Mouse (Mus musculus) mesoderm, embryonic 11.5 days (tissue): ENCODE results near the gene Msi2.

ENCODE experiments used
- DNase-seq: peaks from one replicate; pipeline ENCODE4 v3.0.0-alpha.2; 2012; ENCODE audit warnings: low read depth, low spot score

Msi2 gene

GRCm38 (mm10) chr11:88367501-88367900 lies 350.8 kb downstream of the Msi2 start:
- no peak for DNase-seq

GRCm38 (mm10) chr11:88365914-88366540 lies 352.3 kb downstream of the Msi2 start:
- no peak for DNase-seq

DNA sequence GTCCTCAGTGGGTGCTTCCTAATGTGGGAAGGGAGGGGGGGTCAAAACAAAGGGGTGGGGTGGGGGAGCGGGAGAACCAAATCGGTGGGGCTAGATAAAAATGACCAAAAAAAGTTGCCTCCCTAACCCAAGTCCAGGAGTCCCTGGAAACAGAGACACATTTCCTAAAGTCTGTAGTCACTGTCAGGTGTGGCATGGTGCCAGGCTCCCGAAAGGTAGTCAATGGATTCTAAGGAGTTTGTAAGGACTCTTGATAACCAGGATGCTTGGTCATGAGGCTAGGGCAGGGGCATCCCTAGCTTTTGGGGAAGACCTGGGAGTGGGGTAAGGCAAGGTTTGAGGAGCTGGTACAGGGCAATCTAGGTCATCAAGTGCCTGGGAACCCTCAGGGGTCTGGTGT lies 354.1 kb downstream of the Msi2 start:
- no peak for DNase-seq

DNA sequence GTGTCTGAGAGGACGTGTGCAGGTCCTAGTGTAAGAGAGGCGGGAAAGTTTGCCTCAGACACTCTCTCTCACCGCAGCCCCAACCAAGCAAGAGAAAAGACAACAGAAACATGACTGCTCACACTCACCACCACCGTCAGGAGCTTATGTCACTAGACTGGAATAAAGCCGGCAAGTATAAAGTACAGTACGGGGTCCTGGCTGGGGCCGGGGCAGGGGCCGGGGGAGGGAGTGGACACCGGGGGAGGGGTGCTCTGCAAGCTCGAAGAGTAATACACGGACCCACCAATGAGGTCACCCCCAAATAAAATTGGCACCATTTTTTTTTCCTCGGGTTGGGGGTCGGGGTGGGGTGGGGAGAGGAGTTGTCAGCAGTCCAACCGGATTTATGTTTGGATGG lies 354.8 kb downstream of the Msi2 start:
- DNase-seq, result no peak

DNA sequence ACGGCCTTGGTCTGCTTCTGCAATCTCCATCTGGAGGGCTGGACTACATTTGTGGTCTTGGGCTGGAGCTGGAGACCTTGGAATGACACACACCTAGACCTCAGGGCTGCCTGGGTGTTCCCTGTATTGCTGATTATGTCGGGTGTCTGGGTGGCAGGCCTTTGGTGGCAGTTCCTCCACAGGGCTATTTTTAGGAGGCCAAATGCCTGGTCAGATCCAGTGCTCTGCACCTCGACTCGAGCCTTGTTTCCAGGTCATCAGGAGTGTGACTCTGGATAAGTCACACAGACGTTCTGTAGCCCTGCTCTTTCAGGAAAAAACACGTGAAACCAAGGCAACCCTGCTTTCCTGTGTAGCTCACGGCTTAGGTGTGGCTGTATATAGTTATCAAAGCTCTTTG lies 358.6 kb downstream of the Msi2 start:
- DNase-seq, result no peak

DNA sequence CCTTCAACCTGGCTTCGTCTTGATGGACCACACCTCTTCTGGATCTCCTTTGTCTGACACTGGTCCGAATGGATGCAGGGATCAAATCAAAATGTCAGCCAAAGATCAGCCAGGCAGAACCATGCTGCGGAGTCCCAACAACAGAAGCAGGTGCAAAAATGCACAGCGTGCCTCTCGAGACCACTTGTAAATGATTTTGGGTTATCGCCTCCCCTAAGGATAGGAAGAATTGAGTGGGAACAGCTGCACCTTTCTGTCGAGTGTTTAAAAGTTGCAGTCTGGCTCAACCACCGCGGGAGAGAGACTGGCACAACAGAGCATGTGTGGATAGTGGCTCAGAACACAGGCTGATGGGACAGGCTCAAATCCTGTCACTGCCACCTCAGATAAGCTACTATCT lies 361.0 kb downstream of the Msi2 start:
- DNase-seq, result peak; percentile 19

DNA sequence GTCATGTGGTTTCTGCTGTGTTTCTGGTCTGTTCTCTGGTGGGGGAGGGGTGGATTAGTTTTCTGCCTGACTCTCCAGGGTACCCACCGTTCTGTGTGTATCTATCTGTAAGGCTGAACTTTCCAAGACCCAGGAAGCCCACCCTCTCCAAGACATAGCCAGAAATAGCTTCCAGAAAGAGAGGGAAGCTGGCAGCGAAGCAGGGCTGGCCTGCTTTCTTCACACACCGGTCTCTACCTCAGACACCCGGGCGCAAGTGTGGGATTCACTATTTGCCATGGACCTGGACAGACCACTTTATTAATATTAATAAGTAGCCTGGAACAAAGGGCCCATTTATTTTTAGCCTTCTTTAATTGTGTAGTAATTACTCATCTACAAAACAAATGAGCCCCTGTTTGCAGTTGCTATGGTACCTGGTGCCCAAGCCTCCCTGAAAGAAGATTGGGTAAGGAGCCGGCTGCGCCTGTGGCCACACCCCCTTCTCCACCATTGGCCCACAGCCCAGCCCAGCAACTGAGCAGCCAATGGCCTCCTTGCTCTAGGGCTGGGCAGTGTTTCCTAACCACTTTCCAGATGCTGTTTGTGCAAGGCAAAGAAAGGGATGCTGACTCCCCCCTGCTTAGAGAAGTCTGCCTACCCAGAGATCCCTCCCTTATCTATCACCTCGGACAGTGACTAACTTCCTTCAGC lies 361.6 kb downstream of the Msi2 start:
- peak; percentile 74 for DNase-seq

GRCm38 (mm10) chr11:88356016-88356415 lies 362.3 kb downstream of the Msi2 start:
- no peak for DNase-seq

GRCm38 (mm10) chr11:88354771-88355170 lies 363.5 kb downstream of the Msi2 start:
- DNase-seq, result no peak

DNA sequence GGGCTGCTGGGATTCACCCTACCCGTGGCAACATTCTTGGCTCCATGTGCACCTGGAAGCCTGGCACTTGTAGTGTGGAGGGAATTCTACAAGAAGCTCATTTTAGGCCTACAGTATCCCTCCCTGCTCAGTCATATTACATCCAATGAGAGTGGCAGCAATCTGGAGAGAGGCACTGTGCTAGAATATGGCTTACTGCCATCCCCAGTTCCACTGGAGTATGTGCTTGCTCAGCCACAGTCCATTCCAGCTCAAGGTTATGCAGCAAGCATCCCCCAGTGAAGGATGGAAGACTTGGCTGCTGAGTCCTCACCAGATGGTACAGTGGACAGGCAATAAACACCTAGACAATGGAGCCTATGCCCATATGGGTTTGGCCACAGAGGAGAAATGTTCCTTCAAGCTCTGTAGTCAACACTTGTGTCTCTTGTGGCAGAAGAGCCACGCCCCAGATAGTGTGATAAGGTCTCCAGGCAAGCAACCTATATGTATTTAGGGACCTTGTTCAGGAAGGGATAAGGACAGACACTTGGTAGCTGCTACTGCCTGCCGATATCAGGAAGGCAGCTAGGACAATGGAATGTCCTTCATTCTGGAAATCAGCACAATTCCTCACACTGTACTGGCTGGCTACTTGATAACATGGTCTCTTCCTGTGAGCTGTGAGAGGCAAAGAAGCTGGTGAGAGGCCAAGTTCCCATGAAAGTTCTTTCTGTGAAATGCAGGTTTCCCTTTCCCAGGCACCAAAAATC lies 366.4 kb downstream of the Msi2 start:
- no peak for DNase-seq

- DNase-seq, result no peak
These were observed 369.6 kb downstream of the Msi2 start for GRCm38 (mm10) chr11:88348690-88349089.

- no peak for DNase-seq
These were observed 370.3 kb downstream of the Msi2 start for GRCm38 (mm10) chr11:88348056-88348455.

DNA sequence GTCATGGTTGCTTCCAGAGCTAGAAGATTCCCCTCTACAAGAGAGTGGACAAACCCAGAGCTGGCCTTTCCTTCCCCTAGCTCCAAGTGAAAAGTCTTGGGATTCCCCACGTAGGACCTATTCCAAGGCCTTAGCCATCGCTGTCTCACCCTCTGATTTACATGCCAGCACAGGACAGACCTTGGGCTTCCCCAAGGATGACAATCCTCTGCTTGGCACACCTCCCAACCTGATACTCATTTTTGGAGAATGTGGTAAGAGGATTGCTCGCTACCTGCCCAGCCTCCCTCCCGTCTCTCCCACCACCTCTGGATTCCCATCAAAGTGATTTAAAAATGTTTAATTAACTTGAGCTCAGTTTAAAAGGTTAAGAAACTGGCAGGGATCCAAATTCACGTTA lies 372.2 kb downstream of the Msi2 start:
- no peak for DNase-seq

DNA sequence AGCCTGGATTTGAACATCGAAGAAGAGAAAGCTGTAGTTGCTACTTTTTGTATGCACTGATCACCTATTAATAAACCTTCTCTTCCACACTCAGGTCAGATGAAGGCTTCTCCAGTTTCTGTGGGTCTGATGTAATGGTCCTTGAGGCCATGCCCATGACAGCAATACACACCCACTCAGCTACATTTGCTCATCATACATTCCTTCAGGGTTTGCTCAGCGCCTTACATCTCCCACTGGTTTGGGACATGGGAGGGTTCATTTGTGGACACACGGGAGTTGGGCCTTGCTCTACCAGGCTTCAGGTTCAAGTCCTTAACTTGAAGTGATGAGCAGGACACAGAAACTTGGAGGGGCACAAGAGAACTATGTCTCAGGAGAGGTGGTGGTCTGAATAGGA lies 380.4 kb downstream of the Msi2 start:
- no peak for DNase-seq

DNA sequence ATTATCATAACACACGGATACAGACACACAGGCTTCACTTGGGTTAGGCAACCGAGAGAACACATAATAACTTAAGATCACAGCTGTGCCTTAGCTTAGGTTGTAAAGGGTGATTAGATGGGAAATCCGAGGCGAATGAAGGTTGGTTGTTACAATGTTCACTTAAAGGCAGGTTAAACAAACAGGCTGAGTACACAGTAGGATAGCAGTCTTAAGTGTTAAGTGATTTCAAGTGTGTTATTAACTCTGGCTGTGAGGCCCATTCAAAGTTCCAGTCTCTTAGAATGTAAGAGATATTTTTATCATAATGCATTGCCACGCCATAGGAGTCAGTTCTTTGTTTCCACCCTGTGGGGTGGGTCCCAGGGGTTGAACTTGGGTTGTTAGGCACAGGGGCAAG lies 383.4 kb downstream of the Msi2 start:
- no peak for DNase-seq

- DNase-seq, result peak; percentile 68
These were observed 385.9 kb downstream of the Msi2 start for GRCm38 (mm10) chr11:88332309-88332934.

GRCm38 (mm10) chr11:88331722-88332121 lies 386.6 kb downstream of the Msi2 start:
- no peak for DNase-seq

- no peak for DNase-seq
These were observed 387.5 kb downstream of the Msi2 start for GRCm38 (mm10) chr11:88330799-88331198.

GRCm38 (mm10) chr11:88328813-88329595 lies 389.3 kb downstream of the Msi2 start:
- DNase-seq, result no peak

GRCm38 (mm10) chr11:88327016-88327415 lies 391.3 kb downstream of the Msi2 start:
- peak; percentile 47 for DNase-seq

- no peak for DNase-seq
These were observed 399.5 kb downstream of the Msi2 start for GRCm38 (mm10) chr11:88318850-88319249.

DNA sequence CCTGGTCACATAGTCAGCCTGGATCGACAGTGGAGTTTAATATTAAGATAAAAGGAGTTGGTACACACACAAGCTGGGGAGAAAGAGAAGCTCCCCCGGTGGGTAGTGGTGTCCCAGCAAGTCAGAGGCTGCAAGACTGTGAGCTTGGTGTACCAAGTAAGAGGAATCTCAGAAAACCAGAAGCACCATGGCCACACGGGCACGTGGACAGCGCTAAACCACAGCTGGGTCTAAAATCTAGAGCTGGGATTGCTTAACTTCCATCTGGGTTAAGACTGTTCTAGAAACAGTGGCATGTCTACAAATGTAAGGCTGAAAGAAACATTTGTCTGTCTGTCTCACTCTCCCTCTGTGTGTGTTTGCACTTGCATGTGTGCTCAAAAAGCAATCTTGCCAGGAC lies 402.9 kb downstream of the Msi2 start:
- no peak for DNase-seq
